Mouse (Mus musculus) G1E (cell line): Measurements from ENCODE around the gene Rasgrp2. TPM values are rescaled to one million over a fixed set of nuclear protein-coding genes. Genes with fewer than 3 reads are reported as not detected.
A peak's percentile ranks its signal among the peaks of the same experiment; 100 is the strongest.

Experiments used
- ATAC-seq: 2 replicates; pipeline ENCODE4 v1.8.0; 2016; ENCODE audit warnings: mild to moderate bottlenecking; ENCODE audit not compliant: insufficient number of reproducible peaks, poor library complexity, low FRiP score, severe bottlenecking; ENCODE audit errors: extremely low read depth
- DNase-seq: peaks from one replicate; pipeline ENCODE4 v3.0.0; 2012; ENCODE audit warnings: low spot score
- H3K27me3 ChIP-seq: 2 replicates; pipeline ENCODE4 v1.6.1; 2012; ENCODE audit warnings: mild to moderate bottlenecking, low read length, inconsistent platforms; ENCODE audit not compliant: insufficient read depth
- H3K36me3 ChIP-seq: replicated peaks from 2 replicates; pipeline ENCODE3; 2012; ENCODE audit warnings: mild to moderate bottlenecking, inconsistent platforms
- H3K4me1 ChIP-seq: 2 replicates; pipeline ENCODE4 v1.6.1; 2012; ENCODE audit warnings: low read depth, low read length, inconsistent platforms, mixed read lengths; ENCODE audit not compliant: insufficient read depth
- H3K4me3 ChIP-seq: 2 replicates; pipeline ENCODE4 v1.5.1; 2012; ENCODE audit warnings: low read depth, mild to moderate bottlenecking, inconsistent platforms, low read length, moderate library complexity, mixed read lengths
- H3K9me3 ChIP-seq: replicated peaks from 2 replicates; pipeline ENCODE4 v1.6.1; 2012; ENCODE audit warnings: inconsistent platforms
- CTCF ChIP-seq: IDR thresholded peaks from 2 replicates; pipeline ENCODE4 v1.5.1; 2012; ENCODE audit warnings: low read depth, low read length, inconsistent platforms, mixed read lengths
- GATA1 ChIP-seq: IDR thresholded peaks from 2 replicates; pipeline ENCODE4 v1.6.1; 2012; ENCODE audit warnings: borderline replicate concordance, low read length, inconsistent platforms, mixed read lengths
- GATA2 ChIP-seq: IDR thresholded peaks from 2 replicates; pipeline ENCODE4 v1.6.1; 2012; ENCODE audit warnings: low read depth, low read length, inconsistent platforms, borderline replicate concordance
- POLR2AphosphoS5 ChIP-seq: IDR thresholded peaks from 2 replicates; pipeline ENCODE4 v1.6.1; 2012; ENCODE audit warnings: low read depth, low read length, inconsistent platforms; ENCODE audit not compliant: insufficient replicate concordance
- TAL1 ChIP-seq: conservative IDR thresholded peaks from 2 replicates; pipeline ENCODE4 v1.6.1; 2012; ENCODE audit warnings: low read depth, low read length, inconsistent platforms, mixed read lengths
- polyA plus RNA-seq: library from polyadenylated mRNA; stranded (reverse); fragments of >175 nt; gene quantifications from 2 replicates; pipeline ENCODE4 v1.2.3, GENCODE M21; 2012
- total RNA-seq, 2 experiments: library from RNA; stranded (forward) in 1 of 2; stranded (reverse) in 1 of 2; fragments of 200-1000 nt in 1 of 2; fragments of >200 nt in 1 of 2; fragmentation: Nextera tagmentation in 1 of 2; gene quantifications; 2 replicates each; pipeline ENCODE4 v1.2.3; 2014 to 2017

Gene Rasgrp2
- total and polyA plus RNA-seq, 3 experiments = 1.5 to 3.5 TPM; not detected in 1

GRCm38 (mm10) chr19:6386234-6386633, 12.9 kb upstream of the Rasgrp2 start:
- Histone ChIP-seq H3K4me3 (no peak overlapping the region), H3K4me1 (peaks cover 15% of the 10 kb centered on the region), H3K27me3 (peaks cover 56% of the 10 kb centered on the region), H3K36me3 (peaks cover 1% of the 10 kb centered on the region), H3K9me3 (no peaks in the 10 kb centered on the region)
- DNase-seq (no peak), ATAC-seq (no peak)
- TF ChIP-seq CTCF = no peak
- no peak for TF ChIP-seq GATA2
- no peak for TF ChIP-seq TAL1
- TF ChIP-seq GATA1 = no peak
- no peak for TF ChIP-seq POLR2AphosphoS5

GRCm38 (mm10) chr19:6388006-6388405, 11.1 kb upstream of the Rasgrp2 start:
- peaks cover 56% of the 10 kb centered on the region for H3K27me3 ChIP-seq
- ATAC-seq (no peak), DNase-seq (no peak)
- peaks cover 19% of the 10 kb centered on the region for H3K4me1 ChIP-seq
- no peak overlapping the region for H3K4me3 ChIP-seq
- no peaks in the 10 kb centered on the region for H3K9me3 ChIP-seq
- no peak for TF ChIP-seq GATA2
- TF ChIP-seq CTCF = no peak
- no peak for TF ChIP-seq TAL1
- no peak for TF ChIP-seq POLR2AphosphoS5
- TF ChIP-seq GATA1 = no peak
- H3K36me3 ChIP-seq = no peaks in the 10 kb centered on the region

GRCm38 (mm10) chr19:6389803-6390202, 9.3 kb upstream of the Rasgrp2 start:
- Histone ChIP-seq H3K27me3 (peaks cover 52% of the 10 kb centered on the region), H3K9me3 (no peaks in the 10 kb centered on the region), H3K4me1 (peaks cover 19% of the 10 kb centered on the region), H3K36me3 (no peaks in the 10 kb centered on the region), H3K4me3 (no peak overlapping the region)
- no peak for ATAC-seq
- DNase-seq = no peak
- no peak for TF ChIP-seq TAL1
- no peak for TF ChIP-seq GATA1
- no peak for TF ChIP-seq CTCF
- no peak for TF ChIP-seq POLR2AphosphoS5
- no peak for TF ChIP-seq GATA2

GRCm38 (mm10) chr19:6390251-6390650, 8.9 kb upstream of the Rasgrp2 start:
- H3K4me3 ChIP-seq = no peak overlapping the region
- no peaks in the 10 kb centered on the region for H3K9me3 ChIP-seq
- DNase-seq = no peak
- ATAC-seq = no peak
- TF ChIP-seq GATA2 (no peak), GATA1 (no peak), TAL1 (no peak), POLR2AphosphoS5 (no peak), CTCF (no peak)
- peaks cover 15% of the 10 kb centered on the region; the same call in 1 of the 2 replicates for H3K4me1 ChIP-seq
- peaks cover 48% of the 10 kb centered on the region for H3K27me3 ChIP-seq
- no peaks in the 10 kb centered on the region for H3K36me3 ChIP-seq

- ATAC-seq (no peak), DNase-seq (no peak)
- peaks cover 10% of the 10 kb centered on the region; the same call in 1 of the 2 replicates for H3K4me1 ChIP-seq
- H3K36me3 ChIP-seq = no peaks in the 10 kb centered on the region
- H3K4me3 ChIP-seq = no peak overlapping the region
- TF ChIP-seq GATA1 (no peak), TAL1 (no peak), POLR2AphosphoS5 (no peak), GATA2 (no peak), CTCF (0 out of 2 replicates have a peak, but pooled peaks have one; percentile 10)
- H3K27me3 ChIP-seq = peaks cover 32% of the 10 kb centered on the region
- H3K9me3 ChIP-seq = no peaks in the 10 kb centered on the region
Measured at GRCm38 (mm10) chr19:6392743-6393393, 6.3 kb upstream of the Rasgrp2 start.

- Histone ChIP-seq H3K4me1 (peaks cover 11% of the 10 kb centered on the region), H3K9me3 (no peaks in the 10 kb centered on the region), H3K4me3 (no peak overlapping the region), H3K36me3 (no peaks in the 10 kb centered on the region), H3K27me3 (peaks cover 35% of the 10 kb centered on the region)
- ATAC-seq (no peak), DNase-seq (no peak)
- TF ChIP-seq CTCF (no peak), GATA1 (no peak), TAL1 (no peak), POLR2AphosphoS5 (no peak), GATA2 (no peak)
Measured at GRCm38 (mm10) chr19:6393637-6394036, 5.5 kb upstream of the Rasgrp2 start.

GRCm38 (mm10) chr19:6396237-6396636, 2.9 kb upstream of the Rasgrp2 start:
- no peak for ATAC-seq
- no peak for TF ChIP-seq POLR2AphosphoS5
- no peak overlapping the region for H3K4me3 ChIP-seq

More at GRCm38 (mm10) chr19:6396237-6396636, 2.9 kb upstream of the Rasgrp2 start:
- DNase-seq = no peak
- H3K36me3 ChIP-seq = no peaks in the 10 kb centered on the region
- no peaks in the 10 kb centered on the region for H3K9me3 ChIP-seq
- peaks cover 41% of the 10 kb centered on the region for H3K27me3 ChIP-seq
- H3K4me1 ChIP-seq = peaks cover 27% of the 10 kb centered on the region
